Mouse (Mus musculus) cerebellum, adult 8-10 months (tissue): ENCODE measurements around the gene Lsm7.
A peak's percentile ranks its signal among the peaks of the same experiment; 100 is the strongest.

Source experiments
- DNase-seq: peaks from one replicate; pipeline ENCODE4 v3.0.0; 2022

Gene Lsm7

DNA sequence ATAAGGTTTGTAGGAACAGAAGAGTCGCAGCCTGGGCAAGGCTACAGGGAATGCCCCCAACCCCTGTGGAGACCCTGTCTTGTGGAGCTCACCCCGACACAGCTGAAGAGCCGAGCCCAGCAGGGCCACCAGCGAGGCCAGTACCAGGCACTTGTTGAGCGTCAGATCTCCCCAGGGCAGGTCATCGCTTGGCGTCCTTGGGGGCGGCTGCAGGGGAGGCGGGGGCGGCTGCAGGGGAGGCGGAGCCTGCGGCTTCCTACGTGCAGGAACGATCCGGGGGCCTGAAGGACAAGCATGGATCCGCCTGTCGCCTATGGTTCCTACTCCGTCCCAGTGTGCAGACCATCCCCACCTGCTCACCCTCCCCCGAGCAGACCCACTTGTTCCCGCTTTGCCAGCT lies 44.9 kb downstream of the Lsm7 start:
- no peak for DNase-seq

DNA sequence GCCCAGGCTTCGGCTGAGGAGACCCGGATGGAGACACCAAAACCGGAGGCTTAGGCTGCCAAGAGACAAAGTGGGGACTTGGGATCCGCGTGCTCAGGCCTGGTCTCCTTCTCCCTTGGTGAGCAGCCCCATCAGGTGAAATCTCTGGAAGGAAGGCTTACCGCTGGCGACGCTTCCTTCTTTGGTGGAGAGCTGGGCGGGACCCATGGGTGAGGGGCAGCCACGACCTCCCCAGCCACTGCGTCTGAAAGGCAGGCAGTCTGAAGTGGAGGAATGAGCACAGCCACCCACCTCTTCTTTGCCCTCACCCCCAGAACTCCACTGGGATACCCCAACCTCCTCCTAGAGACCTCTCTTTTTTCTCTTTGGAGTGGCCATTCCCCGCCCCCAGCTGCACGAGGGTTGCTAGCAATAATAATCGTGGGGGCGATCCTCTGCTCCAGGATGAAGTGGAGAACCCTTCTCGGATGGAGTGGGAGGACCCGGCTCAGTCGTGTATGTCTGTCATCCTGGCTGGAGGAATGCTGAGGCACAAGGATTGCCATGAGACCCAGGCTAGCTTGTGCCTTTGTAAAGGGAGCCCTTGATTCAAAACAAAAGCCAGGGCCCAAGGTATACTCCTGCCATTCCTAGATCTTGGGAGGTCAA lies 45.9 kb downstream of the Lsm7 start:
- DNase-seq, result no peak

DNA sequence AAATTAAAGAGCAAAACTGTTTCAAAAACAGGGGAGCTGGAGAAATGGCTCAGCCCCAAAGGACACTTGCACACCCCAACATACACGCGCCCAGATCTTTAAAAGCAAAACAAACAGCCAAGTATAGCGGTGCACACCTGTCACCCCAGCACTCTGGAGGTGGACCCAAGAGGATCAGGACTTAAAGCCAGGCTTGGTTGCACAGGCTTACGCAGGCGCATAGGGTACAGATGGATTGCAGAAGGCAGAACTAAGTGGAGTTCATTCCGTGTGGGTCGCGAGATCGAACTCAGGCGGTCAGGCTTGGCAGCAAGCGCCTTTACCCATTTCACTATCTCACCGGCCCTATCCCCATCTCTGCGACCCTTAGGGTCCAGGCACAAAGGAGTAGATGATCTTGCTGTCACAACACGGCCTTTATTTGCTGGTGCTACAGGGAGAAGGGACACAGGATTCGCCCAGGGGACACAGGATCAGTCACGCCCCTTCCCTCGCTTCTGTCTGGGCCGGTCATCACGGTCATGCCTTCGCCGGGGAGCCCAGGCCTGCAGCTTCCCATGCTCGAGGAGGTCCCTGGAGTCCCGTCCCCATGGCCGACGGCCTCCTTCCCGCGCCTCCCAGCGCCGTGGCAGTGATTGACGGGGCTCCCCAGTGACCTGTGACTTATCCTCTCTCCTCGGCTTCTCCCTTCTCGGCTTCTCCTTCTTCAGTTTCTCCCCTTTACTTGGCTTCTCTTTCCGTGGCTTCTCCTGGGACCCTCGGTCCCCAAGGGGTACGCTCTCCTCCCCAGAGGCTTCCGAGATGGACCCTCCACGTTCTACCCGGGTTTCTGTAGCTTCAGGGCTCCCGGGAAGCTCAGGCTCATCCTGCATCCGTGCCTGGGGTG lies 46.7 kb downstream of the Lsm7 start:
- DNase-seq, result no peak

DNA sequence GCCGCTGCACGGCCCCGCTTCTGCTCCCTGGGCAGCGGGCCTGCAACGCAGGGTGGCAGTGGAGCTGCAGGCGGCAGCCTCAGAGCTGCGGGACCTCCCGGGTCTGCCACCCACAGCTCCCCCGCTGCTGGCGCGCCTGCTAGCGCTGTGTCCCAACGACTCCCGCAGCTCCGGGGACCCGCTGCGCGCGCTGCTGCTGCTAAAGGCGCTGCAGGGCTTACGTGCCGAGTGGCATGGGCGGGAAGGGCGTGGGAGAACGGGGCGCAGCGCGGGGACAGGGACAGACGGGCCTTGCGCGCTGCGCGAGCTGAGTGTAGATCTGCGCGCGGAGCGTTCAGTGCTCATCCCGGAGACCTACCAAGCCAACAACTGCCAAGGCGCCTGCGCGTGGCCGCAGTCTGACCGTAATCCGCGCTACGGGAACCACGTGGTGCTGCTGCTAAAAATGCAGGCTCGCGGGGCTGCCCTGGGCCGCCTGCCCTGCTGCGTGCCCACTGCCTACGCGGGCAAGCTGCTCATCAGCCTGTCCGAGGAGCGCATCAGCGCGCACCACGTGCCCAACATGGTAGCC lies 47.9 kb downstream of the Lsm7 start:
- DNase-seq, result peak; percentile 81

DNA sequence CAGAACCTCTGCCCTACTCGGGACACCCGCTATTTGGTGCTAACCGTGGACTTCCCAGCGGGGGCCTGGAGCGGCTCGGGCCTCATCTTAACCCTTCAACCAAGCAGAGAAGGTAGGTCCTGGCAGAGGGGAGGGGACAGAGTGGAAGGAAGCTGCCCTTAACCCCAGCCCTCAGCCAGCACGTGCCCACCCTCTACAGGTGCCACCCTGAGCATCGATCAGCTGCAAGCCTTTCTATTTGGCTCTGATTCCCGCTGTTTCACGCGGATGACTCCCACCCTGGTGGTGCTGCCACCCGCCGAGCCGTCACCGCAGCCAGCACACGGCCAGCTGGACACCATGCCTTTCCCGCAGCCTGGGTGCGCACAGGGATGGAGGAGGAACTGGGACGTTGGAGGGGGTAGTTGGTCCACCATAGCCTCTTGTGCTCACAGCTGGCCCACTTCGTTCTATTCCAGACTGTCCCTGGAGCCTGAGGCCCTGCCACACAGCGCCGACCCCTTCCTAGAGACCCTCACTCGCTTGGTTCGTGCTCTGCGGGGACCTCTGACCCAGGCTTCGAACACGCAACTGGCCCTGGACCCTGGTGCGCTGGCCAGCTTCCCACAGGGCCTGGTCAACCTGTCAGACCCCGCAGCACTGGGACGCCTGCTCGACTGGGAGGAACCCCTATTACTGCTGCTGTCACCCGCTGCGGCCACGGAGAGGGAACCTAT lies 48.5 kb downstream of the Lsm7 start:
- no peak for DNase-seq

DNA sequence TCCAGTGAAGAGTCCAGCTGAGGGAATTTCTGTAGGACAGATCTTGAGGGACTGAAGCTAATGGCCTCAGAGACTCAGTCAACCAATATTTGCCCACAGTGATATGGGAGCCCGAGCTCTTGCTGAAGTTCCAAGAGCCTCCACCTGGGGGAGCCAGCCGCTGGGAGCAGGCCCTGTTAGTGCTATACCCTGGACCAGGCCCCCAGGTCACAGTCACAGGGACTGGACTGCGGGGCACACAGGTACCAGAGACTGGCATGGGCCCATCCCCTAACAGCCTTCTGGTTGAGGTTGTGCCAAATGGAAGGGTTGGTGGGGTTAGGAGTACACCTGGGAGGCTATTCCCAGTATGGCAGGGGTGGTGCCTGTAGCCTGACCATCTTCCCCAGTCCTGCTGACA lies 49.1 kb downstream of the Lsm7 start:
- peak; percentile 85 for DNase-seq

DNA sequence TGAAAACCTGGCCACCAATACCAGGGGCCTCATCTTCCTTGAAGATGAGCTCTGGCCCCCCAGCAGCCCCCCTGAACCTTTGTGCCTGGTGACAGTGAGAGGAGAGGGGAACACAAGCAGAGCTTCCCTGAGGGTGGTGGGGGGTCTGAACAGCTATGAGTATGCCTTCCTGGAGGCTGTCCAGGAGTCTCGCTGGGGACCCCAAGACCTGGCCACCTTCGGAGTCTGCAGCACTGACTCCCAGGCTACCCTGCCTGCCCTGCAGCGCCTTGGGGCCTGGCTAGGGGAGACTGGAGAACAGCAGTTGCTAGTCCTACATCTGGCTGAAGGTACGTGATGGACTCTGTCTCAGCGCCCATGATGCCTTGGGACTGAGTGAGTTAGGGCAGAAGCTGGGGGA lies 49.7 kb downstream of the Lsm7 start:
- DNase-seq, result no peak

DNA sequence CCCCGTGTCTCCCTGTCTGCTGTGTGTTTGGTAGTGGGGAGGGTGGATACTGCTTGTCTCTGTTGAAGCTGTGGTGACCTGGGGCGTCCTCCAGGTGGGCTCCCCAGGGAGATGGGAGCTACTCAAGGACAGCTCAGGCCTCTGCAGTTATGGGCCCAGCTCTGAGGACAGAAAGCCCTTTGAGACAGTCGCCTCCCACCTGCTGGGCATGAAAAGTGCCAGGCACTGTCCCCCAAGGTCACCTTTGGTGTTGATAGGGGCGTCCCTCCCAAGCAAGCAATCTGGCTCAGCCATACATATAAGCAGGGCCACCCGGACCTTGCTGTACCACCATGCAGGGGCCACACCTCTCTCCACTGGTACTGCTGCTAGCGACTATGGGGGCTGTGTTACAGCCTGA lies 50.1 kb downstream of the Lsm7 start, which contains the start of gene Amh:
TSS of gene Amh (plus strand) at position 328 of the 400 bp plus-strand sequence.
- no peak for DNase-seq

DNA sequence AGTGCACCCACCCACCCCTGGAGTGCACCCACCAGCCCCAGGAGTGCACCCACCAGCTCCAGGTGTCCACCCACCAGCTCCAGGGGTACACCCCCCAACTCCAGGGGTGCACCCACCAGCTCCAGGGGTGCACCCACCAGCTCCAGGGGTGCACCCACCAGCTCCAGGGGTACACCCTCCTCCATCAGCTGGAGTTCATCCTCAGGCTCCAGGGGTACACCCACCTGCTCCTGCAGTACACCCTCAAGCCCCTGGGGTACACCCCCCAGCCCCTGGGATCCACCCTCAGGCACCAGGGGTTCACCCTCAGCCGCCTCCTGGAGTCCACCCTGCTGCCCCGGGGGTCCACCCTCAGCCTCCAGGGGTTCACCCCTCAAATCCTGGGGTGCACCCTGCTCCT lies 50.7 kb downstream of the Lsm7 start:
- DNase-seq, result no peak

DNA sequence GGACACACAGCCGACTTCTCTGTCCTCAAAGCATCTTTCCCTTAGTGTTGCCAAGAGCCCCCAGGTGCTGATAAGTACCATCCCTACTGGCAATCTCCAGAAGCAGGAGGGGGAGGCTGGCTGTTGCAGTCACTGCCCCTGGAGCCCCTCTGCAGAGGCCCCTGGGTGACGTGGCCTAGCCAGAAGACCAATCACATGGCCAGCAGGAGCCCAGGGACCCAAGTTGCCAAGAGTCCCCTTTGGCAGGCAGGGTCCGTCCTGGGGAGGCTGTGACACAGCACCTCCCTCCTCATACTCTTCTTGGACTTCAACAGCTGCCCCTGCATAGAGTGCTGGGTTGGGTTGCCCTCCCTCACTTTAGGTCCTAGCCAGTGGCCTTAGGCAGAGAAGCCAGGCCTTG lies 52.0 kb downstream of the Lsm7 start:
- DNase-seq, result no peak
